Comparison of ENCODE assay signal across 17 mouse cellular contexts in the genomic region with DNA sequence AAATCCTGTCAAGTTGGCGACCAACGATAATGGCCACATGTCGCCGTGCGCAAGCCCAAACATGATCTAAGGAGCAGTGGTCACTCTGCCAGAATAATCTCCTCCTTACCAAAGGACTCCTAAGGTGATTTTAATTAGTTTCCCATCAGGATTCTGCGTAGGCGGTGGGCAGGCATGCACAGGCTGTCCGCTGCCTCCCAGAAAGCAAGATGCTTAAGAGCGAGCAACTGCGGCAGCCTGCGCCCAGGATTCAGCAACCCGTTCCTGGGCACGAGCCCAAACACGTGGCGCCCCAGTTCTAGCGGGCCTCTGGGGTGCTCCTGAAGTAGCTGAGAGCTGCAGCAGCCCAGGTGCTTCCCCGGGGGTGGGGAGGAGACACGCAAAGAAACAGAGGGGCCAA. TPM values are rescaled to one million over a fixed set of nuclear protein-coding genes. Genes with fewer than 3 reads are reported as not detected.
DNase-seq lines count a peak whose midpoint lies in the region; ATAC-seq lines count a peak whose summit lies in the region.
"Had no signal": no experiment of that assay in that cellular context is flagged by ENCODE, and none has a peak within 500 bp of the region (broad histone marks: within the 10 kb centered on the region; RNA-seq: fewer than 3 reads in every experiment).

No protein-coding gene starts in this region.

- no peak overlapping the region for H3K4me3 ChIP-seq in hindbrain, embryonic 10.5 days
- H3K4me3 ChIP-seq in hindbrain, embryonic 14.5 days (replicated peaks; ENCODE audit: low read length): no peak overlapping the region
- H3K4me3 ChIP-seq: forebrain, embryonic 13.5 days; heart, embryonic 12.5 days; midbrain, embryonic 12.5 days had no signal

- H3K4me2 ChIP-seq in hindbrain, embryonic 14.5 days (replicated peaks): no peak overlapping the region
- H3K4me2 ChIP-seq: forebrain, embryonic 13.5 days; heart, embryonic 12.5 days; midbrain, embryonic 12.5 days had no signal

- no peaks in the 10 kb centered on the region for H3K27me3 ChIP-seq in hindbrain, embryonic 10.5 days (ENCODE audit: insufficient read depth, poor library complexity, severe bottlenecking)
- H3K27me3 ChIP-seq in hindbrain, embryonic 14.5 days (ENCODE audit: control insufficient read depth, insufficient read depth, low read length): no peaks in the 10 kb centered on the region
- H3K27me3 ChIP-seq: forebrain, embryonic 13.5 days; midbrain, embryonic 12.5 days; Patski had no signal

- no peaks in the 10 kb centered on the region for H3K36me3 ChIP-seq in hindbrain, embryonic 10.5 days
- no peaks in the 10 kb centered on the region for H3K36me3 ChIP-seq in hindbrain, embryonic 14.5 days (replicated peaks; ENCODE audit: control insufficient read depth, insufficient read depth)
- H3K36me3 ChIP-seq: heart, embryonic 12.5 days; midbrain, embryonic 12.5 days had no signal

- H3K9ac ChIP-seq in hindbrain, embryonic 14.5 days: no peak overlapping the region
- H3K9ac ChIP-seq: forebrain, embryonic 13.5 days; heart, embryonic 12.5 days; midbrain, embryonic 12.5 days had no signal

- H3K4me1 ChIP-seq in hindbrain, embryonic 10.5 days (replicated peaks): peaks cover 35% of the 10 kb centered on the region
- no peaks in the 10 kb centered on the region for H3K4me1 ChIP-seq in hindbrain, embryonic 14.5 days (replicated peaks; ENCODE audit: control insufficient read depth, insufficient read depth, low read length)
- H3K4me1 ChIP-seq: forebrain, embryonic 13.5 days; midbrain, embryonic 12.5 days had no signal

- H3K27ac ChIP-seq in hindbrain, embryonic 10.5 days: peak overlapping the region; percentile 67; the same call in 1 of the 2 replicates
- no peak overlapping the region for H3K27ac ChIP-seq in hindbrain, embryonic 14.5 days
- H3K27ac ChIP-seq: forebrain, embryonic 13.5 days; midbrain, embryonic 12.5 days had no signal

- H3K9me3 ChIP-seq in hindbrain, embryonic 10.5 days: no peaks in the 10 kb centered on the region
- peaks cover 3% of the 10 kb centered on the region; the same call in 1 of the 2 replicates for H3K9me3 ChIP-seq in hindbrain, embryonic 14.5 days (ENCODE audit: control insufficient read depth, low read length)
- H3K9me3 ChIP-seq: forebrain, embryonic 13.5 days; heart, embryonic 12.5 days; midbrain, embryonic 12.5 days had no signal

- ATAC-seq in hindbrain, embryonic 14.5 days (ENCODE audit: low FRiP score): no peak
- ATAC-seq: forebrain, embryonic 13.5 days; Patski had no signal

- no peak for DNase-seq in hindbrain, embryonic 10.5 days (ENCODE audit: low spot score)
- DNase-seq in hindbrain, embryonic 14.5 days (ENCODE audit: low spot score): no peak
- DNase-seq in right cerebral cortex, postnatal 10 days (ENCODE audit: low spot score in 2 of 2): peak; percentile 56 to 61
- no peak for DNase-seq in right cerebral cortex, postnatal 4 days
- DNase-seq in cerebellum, adult 9-10 months: peak; percentile 88
- no peak for DNase-seq in ovary, adult 18-20 months (ENCODE audit: low spot score)
- no peak for DNase-seq in adrenal gland, postnatal 36 days
- DNase-seq in urinary bladder, postnatal 4 days (ENCODE audit: low spot score in 2 of 2): no peak
- DNase-seq: kidney, adult 18-20 months; kidney, postnatal 36 days; lung, adult 2 months; lung, postnatal 36 days; thymus, postnatal 25 days had no signal

- WGBS in hindbrain, embryonic 10.5 days: 87% methylated on average over 18 of the region's 18 CpGs
- 74% methylated on average over 18 of the region's 18 CpGs for WGBS in hindbrain, embryonic 14.5 days

RNA-seq across cellular contexts. Expression of a gene that starts 8.3 kb away (rescaled TPM):
- 2.4 and 2.9 TPM in 2 replicates for polyA plus RNA-seq in hindbrain, embryonic 10.5 days (2016; fragmentation: Nextera tagmentation; extraction: Ambion mirVana)
- polyA plus RNA-seq in hindbrain, embryonic 14.5 days (2014; fragmentation: Nextera tagmentation; extraction: Ambion mirVana): 3.2 and 4.0 TPM in 2 replicates
- 10 to 100 TPM; 11.9 to 20.6 TPM for total RNA-seq in adrenal gland, postnatal 36 days (2021)

RNA-seq across cellular contexts. Expression of a gene that starts 52.1 kb away (rescaled TPM):
- polyA plus RNA-seq in hindbrain, embryonic 10.5 days (2016; fragmentation: Nextera tagmentation; extraction: Ambion mirVana): 1.6 and 1.8 TPM in 2 replicates
- 7.3 and 7.5 TPM in 2 replicates for polyA plus RNA-seq in hindbrain, embryonic 14.5 days (2014; fragmentation: Nextera tagmentation; extraction: Ambion mirVana)
- total RNA-seq in adrenal gland, postnatal 36 days (2021): 10 to 100 TPM; 31.7 to 39.4 TPM

Comparison
In these comparisons a context has a peak if more than half of its experiments do, and no peak if none do; other contexts are left out.
1. DNase-seq: peak in right cerebral cortex, postnatal 10 days (2 of 2) and cerebellum, adult 9-10 months (single experiment); none in hindbrain, embryonic 10.5 days (single experiment), hindbrain, embryonic 14.5 days (single experiment), right cerebral cortex, postnatal 4 days (single experiment), ovary, adult 18-20 months (single experiment), adrenal gland, postnatal 36 days (0 of 2) and urinary bladder, postnatal 4 days (0 of 2).